Mouse (Mus musculus) embryo, embryonic 11.5 days (tissue): Measurements from ENCODE around the gene Papln.

Experiments
- DNase-seq: peaks from one replicate; pipeline ENCODE4 v3.0.0-alpha.2; 2012; ENCODE audit warnings: low read depth, low spot score

Gene Papln

GRCm38 (mm10) chr12:83816616-83817015 lies 53.2 kb downstream of the Papln start:
- DNase-seq: no peak

- no peak for DNase-seq
Measured at GRCm38 (mm10) chr12:83830424-83830823, 67.0 kb downstream of the Papln start.

GRCm38 (mm10) chr12:83833979-83834378 lies 70.5 kb downstream of the Papln start:
- DNase-seq: no peak

GRCm38 (mm10) chr12:83841409-83842190 lies 78.2 kb downstream of the Papln start:
- no peak for DNase-seq
